Mouse (Mus musculus) adrenal gland, postnatal 36 days (tissue): ENCODE measurements at regions not wholly inside any gene's neighbourhood (a gene's known extent, or its start where the extent isn't known, plus 50 kb on each side); places are given as distances from the start of the nearest gene placed in this dataset.

ENCODE experiments used
- DNase-seq, 2 experiments: peaks; one replicate each; pipeline ENCODE4 v3.0.0; 2021; ENCODE audit warnings: mixed read lengths in 1 of 2

GRCm38 (mm10) chr11:90088473-90088872 is 58.3 kb downstream of the Tmem100 start:
- no peak for DNase-seq

- DNase-seq, result no peak
Observed at GRCm38 (mm10) chr11:90094052-90094451, 63.9 kb downstream of the Tmem100 start.

- DNase-seq, result no peak
Observed at GRCm38 (mm10) chr11:90094700-90095355, 64.7 kb downstream of the Tmem100 start.

GRCm38 (mm10) chr11:90098471-90098870 is 68.3 kb downstream of the Tmem100 start:
- no peak for DNase-seq

GRCm38 (mm10) chr11:90099178-90099577 is 69.0 kb downstream of the Tmem100 start:
- DNase-seq, result no peak

- DNase-seq, result no peak
Observed at GRCm38 (mm10) chr11:90100161-90100560, 70.0 kb downstream of the Tmem100 start.

GRCm38 (mm10) chr11:90101284-90101683 is 71.1 kb downstream of the Tmem100 start:
- no peak for DNase-seq

- no peak for DNase-seq
Observed at GRCm38 (mm10) chr11:90106063-90106798, 76.1 kb downstream of the Tmem100 start.

- no peak for DNase-seq
Observed at GRCm38 (mm10) chr11:90109681-90110111, 77.8 kb upstream of the Gm45716 start.

GRCm38 (mm10) chr11:90110170-90110569 is 77.3 kb upstream of the Gm45716 start:
- no peak for DNase-seq

GRCm38 (mm10) chr11:90112174-90112573 is 75.3 kb upstream of the Gm45716 start:
- DNase-seq, result no peak

- no peak for DNase-seq
Observed at GRCm38 (mm10) chr11:90116676-90117663, 70.5 kb upstream of the Gm45716 start.

GRCm38 (mm10) chr11:90117664-90118295 is 69.7 kb upstream of the Gm45716 start:
- DNase-seq, result no peak

GRCm38 (mm10) chr11:90121902-90122301 is 65.6 kb upstream of the Gm45716 start:
- no peak for DNase-seq

GRCm38 (mm10) chr11:90122709-90123108 is 64.8 kb upstream of the Gm45716 start:
- no peak for DNase-seq

- no peak for DNase-seq
Observed at GRCm38 (mm10) chr11:90123851-90124250, 63.6 kb upstream of the Gm45716 start.

GRCm38 (mm10) chr11:90126289-90126688 is 61.2 kb upstream of the Gm45716 start:
- no peak for DNase-seq

- no peak for DNase-seq
Observed at GRCm38 (mm10) chr11:90128865-90129415, 58.5 kb upstream of the Gm45716 start.

- DNase-seq, result peak in 1 of 2 experiments; percentile 27
Observed at GRCm38 (mm10) chr11:90129793-90130624, 57.5 kb upstream of the Gm45716 start.

- DNase-seq, result peak in 1 of 2 experiments; percentile 15
Observed at GRCm38 (mm10) chr11:90130635-90131034, 56.8 kb upstream of the Gm45716 start.

GRCm38 (mm10) chr11:90132579-90132978 is 54.9 kb upstream of the Gm45716 start:
- DNase-seq, result no peak
